ENCODE assay signal across 9 mouse cellular contexts in the genomic region with DNA sequence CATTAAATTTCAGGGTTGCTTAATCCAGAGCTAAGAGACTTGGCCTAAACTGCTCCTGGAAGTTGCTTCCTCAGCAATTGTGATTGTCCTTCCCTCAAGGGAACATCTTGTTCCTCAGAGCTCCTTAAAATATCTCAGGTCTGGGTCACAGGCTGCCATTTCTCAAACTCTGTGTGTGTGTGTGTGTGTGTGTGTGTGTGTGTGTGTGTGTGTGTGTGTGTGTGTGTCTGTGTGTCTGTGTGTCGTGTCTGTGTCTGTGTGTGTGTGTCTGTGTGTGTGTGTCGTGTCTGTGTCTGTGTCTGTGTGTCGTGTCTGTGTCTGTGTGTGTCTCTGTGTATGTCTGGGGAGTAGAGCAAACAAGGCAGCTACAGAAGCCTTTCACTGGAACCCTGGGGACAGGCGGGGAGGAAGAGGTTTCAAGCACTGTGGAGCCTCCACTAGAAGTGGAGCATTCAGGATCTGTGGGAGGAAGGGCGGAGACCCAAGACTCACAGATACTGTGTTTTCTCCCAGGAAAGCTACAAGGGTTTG. TPM values are rescaled to one million over a fixed set of nuclear protein-coding genes. Genes with fewer than 3 reads are reported as not detected.
DNase-seq lines count a peak whose midpoint lies in the region; ATAC-seq and TF ChIP-seq lines count a peak whose summit lies in the region.
"Had no signal": no experiment of that assay in that cellular context is flagged by ENCODE, and none has a peak within 500 bp of the region (broad histone marks: within the 10 kb centered on the region; RNA-seq: fewer than 3 reads in every experiment).

No protein-coding gene starts in this region.

- H3K27me3 ChIP-seq in hindbrain, embryonic 12.5 days = no peaks in the 10 kb centered on the region
- H3K27me3 ChIP-seq in hindbrain, embryonic 11.5 days (ENCODE audit: control insufficient read depth, insufficient read depth, low read length) = no peaks in the 10 kb centered on the region
- H3K27me3 ChIP-seq in embryonic facial prominence, embryonic 12.5 days = no peaks in the 10 kb centered on the region
- H3K27me3 ChIP-seq in intestine, embryonic 14.5 days (replicated peaks; ENCODE audit: control insufficient read depth, insufficient read depth, low read length) = no peaks in the 10 kb centered on the region
- no peaks in the 10 kb centered on the region for H3K27me3 ChIP-seq in lung, postnatal 0 days (replicated peaks; ENCODE audit: insufficient read depth, low read length)
- no peaks in the 10 kb centered on the region for H3K27me3 ChIP-seq in midbrain, embryonic 15.5 days (replicated peaks)

- no peak for ATAC-seq in hindbrain, embryonic 12.5 days (ENCODE audit: low FRiP score)
- no peak for ATAC-seq in hindbrain, embryonic 11.5 days (ENCODE audit: low FRiP score)
- no peak for ATAC-seq in embryonic facial prominence, embryonic 12.5 days (ENCODE audit: insufficient number of reproducible peaks, insufficient read depth, low FRiP score, low TSS enrichment)
- ATAC-seq in intestine, embryonic 14.5 days (replicated peaks; ENCODE audit: low FRiP score, low TSS enrichment, low read depth) = no peak
- peak; percentile 92 for ATAC-seq in lung, postnatal 0 days
- no peak for ATAC-seq in midbrain, embryonic 15.5 days (replicated peaks)
- ATAC-seq in erythroblast, adult 5-6 weeks (replicated peaks; ENCODE audit: low FRiP score, poor library complexity, severe bottlenecking) = no peak

- no peaks in the 10 kb centered on the region for H3K36me3 ChIP-seq in hindbrain, embryonic 12.5 days
- H3K36me3 ChIP-seq in hindbrain, embryonic 11.5 days (ENCODE audit: control insufficient read depth, insufficient read depth, low read length) = no peaks in the 10 kb centered on the region
- H3K36me3 ChIP-seq in embryonic facial prominence, embryonic 12.5 days = peaks cover 14% of the 10 kb centered on the region
- no peaks in the 10 kb centered on the region for H3K36me3 ChIP-seq in intestine, embryonic 14.5 days (ENCODE audit: control insufficient read depth, insufficient read depth, low read length)
- no peaks in the 10 kb centered on the region for H3K36me3 ChIP-seq in lung, postnatal 0 days (ENCODE audit: insufficient read depth, low read length)
- no peaks in the 10 kb centered on the region for H3K36me3 ChIP-seq in midbrain, embryonic 15.5 days (replicated peaks)

- no peak overlapping the region for H3K4me3 ChIP-seq in hindbrain, embryonic 12.5 days
- H3K4me3 ChIP-seq in hindbrain, embryonic 11.5 days (ENCODE audit: low read depth, low read length) = no peak overlapping the region
- H3K4me3 ChIP-seq in embryonic facial prominence, embryonic 12.5 days = no peak overlapping the region
- H3K4me3 ChIP-seq in intestine, embryonic 14.5 days (ENCODE audit: low read depth, low read length) = no peak overlapping the region
- H3K4me3 ChIP-seq in lung, postnatal 0 days (ENCODE audit: low read depth, low read length) = no peak overlapping the region
- no peak overlapping the region for H3K4me3 ChIP-seq in midbrain, embryonic 15.5 days
- H3K4me3 ChIP-seq: myocyte had no signal

- H3K4me1 ChIP-seq in hindbrain, embryonic 12.5 days = peaks cover 10% of the 10 kb centered on the region; the same call in 1 of the 2 replicates
- H3K4me1 ChIP-seq in hindbrain, embryonic 11.5 days (replicated peaks; ENCODE audit: control insufficient read depth, insufficient read depth, low read length) = no peaks in the 10 kb centered on the region
- peaks cover 43% of the 10 kb centered on the region for H3K4me1 ChIP-seq in embryonic facial prominence, embryonic 12.5 days
- H3K4me1 ChIP-seq in intestine, embryonic 14.5 days (replicated peaks; ENCODE audit: control insufficient read depth, insufficient read depth, low read length) = peaks cover 15% of the 10 kb centered on the region
- peaks cover 17% of the 10 kb centered on the region for H3K4me1 ChIP-seq in lung, postnatal 0 days (ENCODE audit: insufficient read depth, low read depth, low read length)
- H3K4me1 ChIP-seq in midbrain, embryonic 15.5 days = no peaks in the 10 kb centered on the region

- no peak overlapping the region for H3K9ac ChIP-seq in hindbrain, embryonic 12.5 days
- H3K9ac ChIP-seq in hindbrain, embryonic 11.5 days (ENCODE audit: low read depth, low read length) = no peak overlapping the region
- H3K9ac ChIP-seq in embryonic facial prominence, embryonic 12.5 days = no peak overlapping the region
- no peak overlapping the region for H3K9ac ChIP-seq in intestine, embryonic 14.5 days (ENCODE audit: low read length)
- H3K9ac ChIP-seq in lung, postnatal 0 days (replicated peaks; ENCODE audit: low read depth) = no peak overlapping the region
- H3K9ac ChIP-seq in midbrain, embryonic 15.5 days = no peak overlapping the region

- DNase-seq in hindbrain, embryonic 11.5 days (ENCODE audit: low spot score) = no peak
- no peak for DNase-seq in intestine, embryonic 14.5 days (ENCODE audit: low spot score)
- peak; percentile 94 for DNase-seq in lung, postnatal 0 days (ENCODE audit: low spot score)
- DNase-seq in urinary bladder, postnatal 14 days (ENCODE audit: low spot score) = no peak

- 67% methylated on average over 5 of the region's 5 CpGs for WGBS in hindbrain, embryonic 12.5 days
- 66% methylated on average over 5 of the region's 5 CpGs for WGBS in hindbrain, embryonic 11.5 days
- WGBS in embryonic facial prominence, embryonic 12.5 days = 59% methylated on average over 5 of the region's 5 CpGs
- WGBS in intestine, embryonic 14.5 days = 43% methylated on average over 5 of the region's 5 CpGs
- 26% methylated on average over 5 of the region's 5 CpGs for WGBS in lung, postnatal 0 days
- WGBS in midbrain, embryonic 15.5 days = 81% methylated on average over 5 of the region's 5 CpGs

- no peaks in the 10 kb centered on the region for H3K9me3 ChIP-seq in hindbrain, embryonic 12.5 days (replicated peaks)
- no peaks in the 10 kb centered on the region for H3K9me3 ChIP-seq in hindbrain, embryonic 11.5 days (ENCODE audit: control insufficient read depth, low read length)
- no peaks in the 10 kb centered on the region for H3K9me3 ChIP-seq in embryonic facial prominence, embryonic 12.5 days
- no peaks in the 10 kb centered on the region for H3K9me3 ChIP-seq in intestine, embryonic 14.5 days (ENCODE audit: control insufficient read depth, low read length)
- H3K9me3 ChIP-seq in lung, postnatal 0 days (ENCODE audit: low read length) = no peaks in the 10 kb centered on the region
- H3K9me3 ChIP-seq in midbrain, embryonic 15.5 days = no peaks in the 10 kb centered on the region

- 0 out of 2 replicates have a peak overlapping the region, but pooled peaks have one; percentile 17 for H3K27ac ChIP-seq in hindbrain, embryonic 12.5 days
- H3K27ac ChIP-seq in hindbrain, embryonic 11.5 days (ENCODE audit: low read depth, low read length) = no peak overlapping the region
- peak overlapping the region; percentile 73 for H3K27ac ChIP-seq in embryonic facial prominence, embryonic 12.5 days
- H3K27ac ChIP-seq in intestine, embryonic 14.5 days (ENCODE audit: low read depth) = peak overlapping the region; percentile 60; the same call in 1 of the 2 replicates
- H3K27ac ChIP-seq in lung, postnatal 0 days (ENCODE audit: low read length) = peak overlapping the region; percentile 93
- no peak overlapping the region for H3K27ac ChIP-seq in midbrain, embryonic 15.5 days

- no peak overlapping the region for H3K4me2 ChIP-seq in hindbrain, embryonic 12.5 days (replicated peaks)
- no peak overlapping the region for H3K4me2 ChIP-seq in hindbrain, embryonic 11.5 days (replicated peaks; ENCODE audit: low read depth, low read length)
- H3K4me2 ChIP-seq in embryonic facial prominence, embryonic 12.5 days (replicated peaks) = no peak overlapping the region
- H3K4me2 ChIP-seq in intestine, embryonic 14.5 days (ENCODE audit: low read length) = no peak overlapping the region
- H3K4me2 ChIP-seq in lung, postnatal 0 days (replicated peaks; ENCODE audit: low read depth, low read length) = peak overlapping the region; percentile 14; the same call in 1 of the 2 replicates
- H3K4me2 ChIP-seq in midbrain, embryonic 15.5 days = no peak overlapping the region

- peak; percentile 97 for TF ChIP-seq EP300 in lung, postnatal 0 days (IDR thresholded peaks at IDR 0.05)

- no peak for TF ChIP-seq CTCF in lung, postnatal 0 days (IDR thresholded peaks at IDR 0.05)

RNA-seq across cellular contexts. Expression of a gene that starts 47.9 kb away (rescaled TPM):
- 6.5 and 6.8 TPM in 2 replicates for polyA plus RNA-seq in hindbrain, embryonic 12.5 days (2016; fragmentation: Nextera tagmentation; extraction: Ambion mirVana)
- 4.4 and 5.0 TPM in 2 replicates for polyA plus RNA-seq in hindbrain, embryonic 11.5 days (2014; fragmentation: Nextera tagmentation; extraction: Ambion mirVana)
- 14.0 and 15.0 TPM in 2 replicates for polyA plus RNA-seq in embryonic facial prominence, embryonic 12.5 days (2016; fragmentation: Nextera tagmentation; extraction: Ambion mirVana)
- polyA plus RNA-seq in intestine, embryonic 14.5 days (2014; fragmentation: Nextera tagmentation; extraction: Ambion mirVana) = 6.7 and 7.0 TPM in 2 replicates
- 8.3 and 10.4 TPM in 2 replicates for polyA plus RNA-seq in lung, postnatal 0 days (2015; fragmentation: Nextera tagmentation; extraction: Ambion mirVana)
- 1.5 and 1.8 TPM in 2 replicates for polyA plus RNA-seq in midbrain, embryonic 15.5 days (2015; fragmentation: Nextera tagmentation; extraction: Ambion mirVana)
- total RNA-seq in erythroblast, adult 5-6 weeks (2015; ENCODE audit: low replicate concordance) = 2.1 and 2.9 TPM in 2 replicates
- total RNA-seq in erythroblast, adult 5-6 weeks (2017; ENCODE audit: low replicate concordance) = 2.6 TPM in 2 replicates

RNA-seq across cellular contexts. Expression of a gene that starts 59.5 kb away (rescaled TPM):
- 79.1 and 82.8 TPM in 2 replicates for polyA plus RNA-seq in hindbrain, embryonic 12.5 days (2016; fragmentation: Nextera tagmentation; extraction: Ambion mirVana)
- polyA plus RNA-seq in hindbrain, embryonic 11.5 days (2014; fragmentation: Nextera tagmentation; extraction: Ambion mirVana) = 92.6 TPM in 2 replicates
- polyA plus RNA-seq in embryonic facial prominence, embryonic 12.5 days (2016; fragmentation: Nextera tagmentation; extraction: Ambion mirVana) = 84.0 and 86.6 TPM in 2 replicates
- 80.4 and 84.8 TPM in 2 replicates for polyA plus RNA-seq in intestine, embryonic 14.5 days (2014; fragmentation: Nextera tagmentation; extraction: Ambion mirVana)
- polyA plus RNA-seq in lung, postnatal 0 days (2015; fragmentation: Nextera tagmentation; extraction: Ambion mirVana) = 15.9 and 20.4 TPM in 2 replicates
- polyA plus RNA-seq in midbrain, embryonic 15.5 days (2015; fragmentation: Nextera tagmentation; extraction: Ambion mirVana) = 50.8 and 52.8 TPM in 2 replicates
- total RNA-seq in erythroblast, adult 5-6 weeks (2015; ENCODE audit: low replicate concordance) = 16.9 and 23.2 TPM in 2 replicates
- 26.8 and 30.1 TPM in 2 replicates for total RNA-seq in erythroblast, adult 5-6 weeks (2017; ENCODE audit: low replicate concordance)

Comparison
In these comparisons a context has a peak if more than half of its experiments do, and no peak if none do; other contexts are left out.
1. H3K27ac ChIP-seq: peak in hindbrain, embryonic 12.5 days (single experiment), embryonic facial prominence, embryonic 12.5 days (single experiment), intestine, embryonic 14.5 days (single experiment) and lung, postnatal 0 days (single experiment); none in hindbrain, embryonic 11.5 days (single experiment) and midbrain, embryonic 15.5 days (single experiment).